ENCODE assay signal across 13 mouse cellular contexts in genomic region chr13:51973461-51973860, GRCm38 (mm10).
A peak's percentile ranks its signal among the peaks of the same experiment; 100 is the strongest.
DNase-seq lines count a peak whose midpoint lies in the region; ATAC-seq lines count a peak whose summit lies in the region.
"Had no signal": no experiment of that assay in that cellular context is flagged by ENCODE, and none has a peak within 500 bp of the region (broad histone marks: within the 10 kb centered on the region; RNA-seq: fewer than 3 reads in every experiment).

No protein-coding gene starts in this region.

- no peak overlapping the region for H3K4me3 ChIP-seq in embryonic facial prominence, embryonic 11.5 days (ENCODE audit: low read depth, low read length)
- no peak overlapping the region for H3K4me3 ChIP-seq in embryonic facial prominence, embryonic 10.5 days
- H3K4me3 ChIP-seq in liver, embryonic 12.5 days, result no peak overlapping the region

- no peaks in the 10 kb centered on the region for H3K4me1 ChIP-seq in embryonic facial prominence, embryonic 11.5 days (ENCODE audit: control insufficient read depth, insufficient read depth, low read length)
- peaks cover 59% of the 10 kb centered on the region for H3K4me1 ChIP-seq in embryonic facial prominence, embryonic 10.5 days
- peaks cover 56% of the 10 kb centered on the region for H3K4me1 ChIP-seq in liver, embryonic 12.5 days

- H3K9me3 ChIP-seq in embryonic facial prominence, embryonic 11.5 days (replicated peaks; ENCODE audit: control insufficient read depth, low read length), result no peaks in the 10 kb centered on the region
- H3K9me3 ChIP-seq in embryonic facial prominence, embryonic 10.5 days, result peaks cover 7% of the 10 kb centered on the region; the same call in 1 of the 2 replicates
- H3K9me3 ChIP-seq in liver, embryonic 12.5 days (replicated peaks), result peaks cover 13% of the 10 kb centered on the region

- WGBS in embryonic facial prominence, embryonic 11.5 days, result 72% methylated on average over 10 of the region's 10 CpGs
- 78% methylated on average over 10 of the region's 10 CpGs for WGBS in embryonic facial prominence, embryonic 10.5 days
- 74% methylated on average over 10 of the region's 10 CpGs for WGBS in liver, embryonic 12.5 days (ENCODE audit: insufficient replicate concordance)

- H3K27me3 ChIP-seq in embryonic facial prominence, embryonic 11.5 days (ENCODE audit: control insufficient read depth, insufficient read depth, low read length), result no peaks in the 10 kb centered on the region
- no peaks in the 10 kb centered on the region for H3K27me3 ChIP-seq in embryonic facial prominence, embryonic 10.5 days (replicated peaks; ENCODE audit: low read depth, poor library complexity, severe bottlenecking)
- 0 out of 2 replicates have a peak, but pooled peaks cover 3% of the 10 kb centered on the region for H3K27me3 ChIP-seq in liver, embryonic 12.5 days (replicated peaks)

- no peak overlapping the region for H3K9ac ChIP-seq in embryonic facial prominence, embryonic 11.5 days (replicated peaks; ENCODE audit: low read length)
- no peak overlapping the region for H3K9ac ChIP-seq in liver, embryonic 12.5 days

- peak; percentile 63 for DNase-seq in embryonic facial prominence, embryonic 11.5 days (ENCODE audit: low spot score)
- DNase-seq in embryonic facial prominence, embryonic 10.5 days (ENCODE audit: low spot score), result no peak
- DNase-seq in liver, result peak; percentile 31
- DNase-seq in forelimb bud, embryonic 11.5 days (ENCODE audit: low read depth, low spot score), result peak; percentile 70
- DNase-seq in right cerebral cortex, postnatal 4 days, result peak; percentile 25
- DNase-seq in layer of hippocampus, adult 8-10 months (ENCODE audit: low spot score in 2 of 2), result no peak
- DNase-seq in cerebellum, adult 11 months, result no peak
- DNase-seq: adrenal gland, adult 8-10 months; cerebellum, adult 18-20 months; gastrocnemius, postnatal 36 days; left cerebral cortex, postnatal 4 days had no signal

- no peak overlapping the region for H3K27ac ChIP-seq in embryonic facial prominence, embryonic 11.5 days (replicated peaks; ENCODE audit: low read depth, low read length)
- H3K27ac ChIP-seq in embryonic facial prominence, embryonic 10.5 days (replicated peaks), result no peak overlapping the region
- no peak overlapping the region for H3K27ac ChIP-seq in liver, embryonic 12.5 days
- H3K27ac ChIP-seq: hindbrain, postnatal 0 days had no signal

- no peak for ATAC-seq in embryonic facial prominence, embryonic 11.5 days (replicated peaks; ENCODE audit: insufficient number of reproducible peaks, low FRiP score, low TSS enrichment, low read depth)
- no peak for ATAC-seq in liver, embryonic 12.5 days
- ATAC-seq: hindbrain, postnatal 0 days had no signal

- H3K36me3 ChIP-seq in embryonic facial prominence, embryonic 11.5 days (replicated peaks; ENCODE audit: control insufficient read depth, insufficient read depth, low read depth, low read length), result no peaks in the 10 kb centered on the region
- H3K36me3 ChIP-seq in embryonic facial prominence, embryonic 10.5 days (replicated peaks), result no peaks in the 10 kb centered on the region
- no peaks in the 10 kb centered on the region; the same call in 1 of the 2 replicates for H3K36me3 ChIP-seq in liver, embryonic 12.5 days

- H3K4me2 ChIP-seq in embryonic facial prominence, embryonic 11.5 days (ENCODE audit: low read depth, low read length), result no peak overlapping the region
- no peak overlapping the region for H3K4me2 ChIP-seq in liver, embryonic 12.5 days

Comparison
In these comparisons a context has a peak if more than half of its experiments do, and no peak if none do; other contexts are left out.
1. DNase-seq: peak in embryonic facial prominence, embryonic 11.5 days (single experiment), liver (single experiment), forelimb bud, embryonic 11.5 days (single experiment) and right cerebral cortex, postnatal 4 days (single experiment); none in embryonic facial prominence, embryonic 10.5 days (single experiment), layer of hippocampus, adult 8-10 months (0 of 2) and cerebellum, adult 11 months (single experiment).